Mouse (Mus musculus) kidney, postnatal 14 days (tissue): ENCODE measurements around the gene Rps8.

Experiments used
- DNase-seq: peaks from one replicate; pipeline ENCODE4 v3.0.0; 2022; ENCODE audit warnings: mixed read lengths

Gene Rps8

DNA sequence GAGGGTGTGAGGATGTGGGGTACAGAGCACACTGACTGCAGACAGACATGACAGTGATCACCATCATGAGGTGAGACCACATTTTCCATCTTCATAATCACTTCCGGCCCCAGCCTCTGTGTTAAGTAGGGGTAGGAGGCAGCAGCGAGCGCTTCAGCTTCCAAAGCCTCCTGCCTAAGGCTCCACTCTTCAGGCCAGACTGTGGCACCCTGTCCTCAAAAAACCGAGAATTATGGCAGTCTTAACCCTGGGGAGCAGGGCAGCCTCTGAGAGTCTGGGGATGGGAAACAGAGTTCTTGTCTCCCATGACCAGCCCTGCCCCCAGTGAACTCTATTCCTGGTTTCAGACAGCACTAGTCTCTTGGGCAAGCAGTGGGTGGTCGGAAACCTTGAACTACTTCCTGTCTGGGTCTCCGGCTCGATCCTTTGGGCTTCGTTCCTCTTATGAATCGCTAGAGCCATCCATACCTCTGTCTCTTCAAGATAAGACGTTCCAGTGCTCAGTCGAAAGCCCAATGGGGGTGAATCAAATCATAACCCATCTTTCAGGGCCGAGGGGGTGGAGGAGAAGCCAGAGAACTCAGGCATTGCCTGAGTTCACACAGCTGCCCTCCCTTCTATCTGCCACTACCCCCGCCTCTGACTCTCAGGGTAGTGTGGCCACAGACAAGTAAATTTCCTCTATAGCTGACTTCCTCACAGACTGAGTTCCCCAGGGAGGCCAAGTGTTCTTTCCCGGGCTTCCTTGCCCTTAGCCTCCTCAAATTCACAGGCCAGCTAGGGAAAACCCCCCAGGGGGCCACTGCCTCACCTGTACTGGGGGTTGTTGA lies 31.3 kb downstream of the Rps8 start:
- peak; percentile 45 for DNase-seq

- DNase-seq: no peak
These were observed 31.9 kb downstream of the Rps8 start for GRCm38 (mm10) chr4:117124218-117124517.

- DNase-seq: no peak
These were observed 32.4 kb downstream of the Rps8 start for GRCm38 (mm10) chr4:117123546-117124217.

DNA sequence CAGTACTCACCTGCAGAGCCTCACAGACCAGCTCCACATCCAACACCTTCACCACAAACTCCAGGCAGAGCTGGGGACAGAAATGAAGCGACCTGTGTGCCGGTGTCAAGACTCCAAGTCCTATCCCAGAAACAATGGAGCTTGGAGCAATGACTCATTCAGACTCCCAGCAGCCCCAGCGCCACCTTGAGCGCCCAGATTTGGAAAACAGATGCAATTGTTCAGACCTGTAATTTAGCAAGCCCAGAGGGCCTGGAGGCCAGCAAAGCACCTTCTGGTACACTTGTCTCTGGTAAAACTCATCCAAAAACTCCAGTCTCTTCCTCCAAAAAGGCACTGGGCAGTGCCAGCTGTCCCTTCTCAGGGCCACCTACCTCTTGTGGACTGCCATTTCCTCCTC lies 33.8 kb downstream of the Rps8 start:
- no peak for DNase-seq

DNA sequence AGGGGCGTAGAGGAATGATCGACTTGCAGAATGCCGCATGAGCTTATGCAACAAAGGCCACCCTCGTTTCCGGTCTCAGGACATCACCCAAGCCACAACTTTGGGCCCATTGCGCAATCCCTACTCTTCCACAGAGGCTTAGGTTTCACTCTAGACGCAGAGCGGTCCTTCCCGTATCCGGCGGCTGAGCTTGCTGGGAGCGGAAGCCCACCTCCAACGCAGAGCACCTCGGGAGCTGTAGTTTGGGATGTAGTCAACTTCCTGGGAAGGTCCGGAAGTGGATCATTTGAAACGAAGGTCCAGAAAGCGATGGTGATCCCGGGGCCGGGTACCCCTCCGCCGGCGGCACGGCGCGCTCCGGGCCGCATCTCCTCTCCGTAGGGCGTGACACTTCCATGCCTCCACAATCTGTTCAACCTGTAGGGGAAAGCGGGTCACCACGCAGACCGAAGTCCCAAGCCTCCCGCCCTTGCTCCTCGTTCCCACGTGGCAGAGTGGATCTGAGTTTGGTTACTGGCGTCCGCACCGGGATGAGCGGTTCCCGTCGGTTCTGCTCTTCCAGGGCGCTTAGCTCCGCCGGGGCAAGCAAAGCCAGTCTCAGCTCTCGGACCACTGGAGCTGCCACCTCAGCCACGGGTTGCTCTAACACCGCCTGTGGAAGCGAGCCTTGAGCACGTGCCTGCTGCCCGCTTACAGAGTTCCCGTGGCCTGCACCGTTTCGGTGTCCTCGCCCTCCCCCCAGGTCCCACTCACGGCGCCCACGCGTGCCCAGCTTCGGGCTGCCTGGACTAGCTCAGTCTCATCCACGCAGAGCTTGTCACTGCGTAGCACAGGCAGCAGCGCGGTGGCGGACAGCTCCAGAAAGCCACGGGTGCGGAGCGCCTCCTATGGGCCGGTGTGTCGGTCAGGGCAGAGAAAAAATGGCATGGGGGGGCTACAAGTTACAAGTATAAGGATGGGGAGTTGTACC lies 35.3 kb downstream of the Rps8 start:
- DNase-seq: peak; percentile 97

GRCm38 (mm10) chr4:117120052-117120444 lies 36.0 kb downstream of the Rps8 start:
- no peak for DNase-seq

- no peak for DNase-seq
These were observed 36.4 kb downstream of the Rps8 start for GRCm38 (mm10) chr4:117119636-117120035.

DNA sequence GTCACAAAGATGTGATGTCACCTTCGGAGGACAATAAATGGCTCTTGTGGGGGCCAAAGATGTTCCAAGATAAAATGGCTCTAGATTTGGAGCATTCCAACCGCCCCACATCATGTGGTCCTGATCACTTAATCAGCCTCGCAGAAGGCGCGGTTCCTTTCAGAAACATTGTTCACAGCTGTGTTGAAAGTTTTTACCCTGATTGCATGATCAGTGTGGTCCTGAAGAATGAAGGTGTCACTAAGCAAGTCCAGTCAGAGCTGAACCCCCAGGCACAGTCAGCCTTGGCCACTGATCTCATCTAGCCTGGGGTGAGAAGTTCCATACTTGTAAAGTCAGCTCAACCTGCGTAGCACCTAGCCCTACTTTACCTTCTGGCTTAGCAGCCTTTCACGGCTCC lies 38.1 kb downstream of the Rps8 start:
- no peak for DNase-seq

- no peak for DNase-seq
These were observed 40.5 kb downstream of the Rps8 start for GRCm38 (mm10) chr4:117115592-117115991.

- no peak for DNase-seq
These were observed 42.8 kb downstream of the Rps8 start for GRCm38 (mm10) chr4:117113237-117113636.

- DNase-seq: no peak
These were observed 45.1 kb downstream of the Rps8 start for GRCm38 (mm10) chr4:117110985-117111384.

DNA sequence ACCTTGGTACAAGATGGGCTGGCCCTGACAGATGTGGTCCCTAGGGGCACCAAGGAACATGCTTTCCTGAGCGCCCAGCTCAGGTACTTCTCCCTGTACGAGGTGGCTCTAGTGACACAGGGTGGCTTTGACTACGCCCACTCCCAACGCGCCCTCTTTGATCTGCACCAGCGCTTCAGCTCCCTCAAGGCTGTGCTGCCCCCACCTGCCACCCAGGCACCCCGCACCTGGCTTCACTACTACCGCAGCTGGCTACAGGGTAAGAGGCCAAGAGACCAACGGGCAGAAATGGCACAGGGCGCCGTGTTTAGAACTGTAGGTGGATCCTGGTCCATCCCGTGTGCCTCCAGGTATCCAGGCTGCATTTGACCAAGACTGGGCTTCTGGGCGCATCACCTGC lies 45.8 kb downstream of the Rps8 start:
- DNase-seq: no peak

GRCm38 (mm10) chr4:117109330-117109729 lies 46.7 kb downstream of the Rps8 start:
- no peak for DNase-seq

GRCm38 (mm10) chr4:117108524-117108849 lies 47.6 kb downstream of the Rps8 start:
- DNase-seq: no peak

GRCm38 (mm10) chr4:117107813-117108523 lies 48.1 kb downstream of the Rps8 start:
- DNase-seq: no peak

GRCm38 (mm10) chr4:117105127-117105526 lies 50.9 kb downstream of the Rps8 start:
- DNase-seq: peak; percentile 40

DNA sequence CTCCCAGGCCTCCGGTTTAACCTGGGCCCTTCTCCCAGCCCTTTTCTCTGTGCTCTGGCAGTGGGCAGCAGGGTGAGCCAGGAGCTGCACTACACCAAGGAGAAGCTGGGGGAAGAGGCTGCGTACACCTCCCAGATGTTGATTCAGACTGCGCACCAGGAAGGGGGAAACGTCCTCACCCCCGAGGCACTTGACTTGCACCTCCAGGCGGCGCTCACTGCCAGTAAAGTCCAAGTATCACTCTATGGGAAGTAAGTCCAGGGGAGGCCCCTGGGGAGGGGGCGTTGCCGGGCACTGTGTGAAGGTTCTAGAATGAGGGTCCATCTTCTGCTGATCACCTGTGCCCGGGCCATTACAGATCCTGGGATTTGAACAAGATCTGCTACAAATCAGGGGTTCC lies 51.4 kb downstream of the Rps8 start:
- DNase-seq: no peak
